Mouse (Mus musculus): ENCODE measurements around the gene Col4a3bp. TPM values are rescaled to one million over a fixed set of nuclear protein-coding genes. Genes with fewer than 3 reads are reported as not detected.
A peak's percentile ranks its signal among the peaks of the same experiment; 100 is the strongest.

Col4a3bp gene
- total RNA-seq, 1 experiment = 23.6 TPM

GRCm38 (mm10) chr13:96670406-96671077 is 128.1 kb downstream of the Col4a3bp start, which contains the start of gene Hmgcr:
Hmgcr (minus strand) TSS chr13:96670936.
- no peak for TF ChIP-seq MAFK (IDR thresholded peaks at IDR 0.05; ENCODE audit: insufficient read depth, low read depth, low read length)
- no peak for TF ChIP-seq ZNF384 (IDR thresholded peaks at IDR 0.05; ENCODE audit: low read depth, low read length)
- TF ChIP-seq CHD2 (IDR thresholded peaks at IDR 0.05; ENCODE audit: low read depth, low read length) = no peak
- no peak for TF ChIP-seq ZC3H11A (IDR thresholded peaks at IDR 0.05; ENCODE audit: borderline replicate concordance, low read depth, low read length)
- no peak for TF ChIP-seq HCFC1 (IDR thresholded peaks at IDR 0.05; ENCODE audit: borderline replicate concordance, insufficient read depth, low read length)
- in situ Hi-C loops (cut with MboI; ENCODE audit: low sequenced_read_pairs in 2 of 2, unreplicated experiment in 2 of 2) = no loop called here
- no peaks in the 10 kb centered on the region for H3K9me3 ChIP-seq (ENCODE audit: control insufficient read depth, insufficient read depth, low read depth, low read length)
- H3K9ac ChIP-seq (ENCODE audit: insufficient read depth, low read depth, low read length, poor library complexity, severe bottlenecking) = peak within 1 kb of the TSS; percentile 87
- H3K27ac ChIP-seq (ENCODE audit: insufficient read depth, low read depth, low read length, poor library complexity, severe bottlenecking) = peak within 1 kb of the TSS; percentile 56
- peaks cover 11% of the 10 kb centered on the region for H3K36me3 ChIP-seq (ENCODE audit: control insufficient read depth, insufficient read depth, low read length, poor library complexity, severe bottlenecking)
- peak within 1 kb of the TSS; percentile 83 to 85 for H3K4me3 ChIP-seq (ENCODE audit: insufficient read depth in 1 of 2, low read depth in 1 of 2, low read length in 2 of 2, poor library complexity in 1 of 2, severe bottlenecking in 1 of 2)
- DNase-seq (ENCODE audit: low read depth, low spot score) = peak; percentile 91
- H3K4me1 ChIP-seq (ENCODE audit: control insufficient read depth in 2 of 2, insufficient read depth in 2 of 2, low read length in 2 of 2, poor library complexity in 1 of 2) = peaks cover 11 to 14% of the 10 kb centered on the region in 2 experiments; a peak in 3 of 4 replicates

GRCm38 (mm10) chr13:96671078-96671905 is 128.9 kb downstream of the Col4a3bp start:
- H3K9me3 ChIP-seq (ENCODE audit: control insufficient read depth, insufficient read depth, low read depth, low read length) = no peaks in the 10 kb centered on the region
- 0 out of 2 replicates have a peak, but pooled peaks have one; percentile 5 for TF ChIP-seq CHD2 (IDR thresholded peaks at IDR 0.05; ENCODE audit: low read depth, low read length)
- TF ChIP-seq ZC3H11A (IDR thresholded peaks at IDR 0.05; ENCODE audit: borderline replicate concordance, low read depth, low read length) = 0 out of 2 replicates have a peak, but pooled peaks have one; percentile 15
- no peak for TF ChIP-seq MAFK (IDR thresholded peaks at IDR 0.05; ENCODE audit: insufficient read depth, low read depth, low read length)
- TF ChIP-seq ZNF384 (IDR thresholded peaks at IDR 0.05; ENCODE audit: low read depth, low read length) = peak; percentile 29; the same call in 1 of the 2 replicates
- TF ChIP-seq HCFC1 (IDR thresholded peaks at IDR 0.05; ENCODE audit: borderline replicate concordance, insufficient read depth, low read length) = no peak
- peaks cover 6% of the 10 kb centered on the region for H3K36me3 ChIP-seq (ENCODE audit: control insufficient read depth, insufficient read depth, low read length, poor library complexity, severe bottlenecking)
- in situ Hi-C loops (cut with MboI; ENCODE audit: low sequenced_read_pairs in 2 of 2, unreplicated experiment in 2 of 2) = no loop called here
- DNase-seq (ENCODE audit: low read depth, low spot score) = no peak
- H3K9ac ChIP-seq (ENCODE audit: insufficient read depth, low read depth, low read length, poor library complexity, severe bottlenecking) = peak overlapping the region; percentile 49; the same call in 1 of the 2 replicates
- H3K4me1 ChIP-seq (ENCODE audit: control insufficient read depth in 2 of 2, insufficient read depth in 2 of 2, low read length in 2 of 2, poor library complexity in 1 of 2) = peaks cover 13 to 20% of the 10 kb centered on the region in 2 experiments
- peak overlapping the region; percentile 47 to 65 for H3K4me3 ChIP-seq (ENCODE audit: insufficient read depth in 1 of 2, low read depth in 1 of 2, low read length in 2 of 2, poor library complexity in 1 of 2, severe bottlenecking in 1 of 2)
- H3K27ac ChIP-seq (ENCODE audit: insufficient read depth, low read depth, low read length, poor library complexity, severe bottlenecking) = no peak overlapping the region; the same call in 1 of the 2 replicates

GRCm38 (mm10) chr13:96671906-96672234 is 129.5 kb downstream of the Col4a3bp start:
- TF ChIP-seq ZC3H11A (IDR thresholded peaks at IDR 0.05; ENCODE audit: borderline replicate concordance, low read depth, low read length) = no peak
- TF ChIP-seq HCFC1 (IDR thresholded peaks at IDR 0.05; ENCODE audit: borderline replicate concordance, insufficient read depth, low read length) = no peak
- TF ChIP-seq ZNF384 (IDR thresholded peaks at IDR 0.05; ENCODE audit: low read depth, low read length) = no peak
- no peak for TF ChIP-seq MAFK (IDR thresholded peaks at IDR 0.05; ENCODE audit: insufficient read depth, low read depth, low read length)
- TF ChIP-seq CHD2 (IDR thresholded peaks at IDR 0.05; ENCODE audit: low read depth, low read length) = no peak
- no peak overlapping the region for H3K9ac ChIP-seq (ENCODE audit: insufficient read depth, low read depth, low read length, poor library complexity, severe bottlenecking)
- H3K4me3 ChIP-seq (ENCODE audit: insufficient read depth in 1 of 2, low read depth in 1 of 2, low read length in 2 of 2, poor library complexity in 1 of 2, severe bottlenecking in 1 of 2) = no peak overlapping the region
- peaks cover 3% of the 10 kb centered on the region; the same call in 1 of the 2 replicates for H3K36me3 ChIP-seq (ENCODE audit: control insufficient read depth, insufficient read depth, low read length, poor library complexity, severe bottlenecking)
- in situ Hi-C loops (cut with MboI; ENCODE audit: low sequenced_read_pairs in 2 of 2, unreplicated experiment in 2 of 2) = no loop called here
- peaks cover 16 to 22% of the 10 kb centered on the region in 2 experiments for H3K4me1 ChIP-seq (ENCODE audit: control insufficient read depth in 2 of 2, insufficient read depth in 2 of 2, low read length in 2 of 2, poor library complexity in 1 of 2)
- H3K9me3 ChIP-seq (ENCODE audit: control insufficient read depth, insufficient read depth, low read depth, low read length) = no peaks in the 10 kb centered on the region
- no peak for DNase-seq (ENCODE audit: low read depth, low spot score)
- no peak overlapping the region for H3K27ac ChIP-seq (ENCODE audit: insufficient read depth, low read depth, low read length, poor library complexity, severe bottlenecking)

- no peak for DNase-seq (ENCODE audit: low read depth, low spot score)
- in situ Hi-C loops (cut with MboI; ENCODE audit: low sequenced_read_pairs in 2 of 2, unreplicated experiment in 2 of 2) = no loop called here
- TF ChIP-seq CHD2 (IDR thresholded peaks at IDR 0.05; ENCODE audit: low read depth, low read length) = no peak
- TF ChIP-seq ZNF384 (IDR thresholded peaks at IDR 0.05; ENCODE audit: low read depth, low read length) = no peak
These were observed 129.9 kb downstream of the Col4a3bp start for GRCm38 (mm10) chr13:96672276-96672675.

More at GRCm38 (mm10) chr13:96672276-96672675, 129.9 kb downstream of the Col4a3bp start:
- Histone ChIP-seq H3K4me1 (ENCODE audit: control insufficient read depth in 2 of 2, insufficient read depth in 2 of 2, low read length in 2 of 2, poor library complexity in 1 of 2) (peaks cover 16 to 22% of the 10 kb centered on the region in 2 experiments), H3K9me3 (ENCODE audit: control insufficient read depth, insufficient read depth, low read depth, low read length) (no peaks in the 10 kb centered on the region), H3K4me3 (ENCODE audit: insufficient read depth in 1 of 2, low read depth in 1 of 2, low read length in 2 of 2, poor library complexity in 1 of 2, severe bottlenecking in 1 of 2) (no peak overlapping the region), H3K27ac (ENCODE audit: insufficient read depth, low read depth, low read length, poor library complexity, severe bottlenecking) (no peak overlapping the region), H3K9ac (ENCODE audit: insufficient read depth, low read depth, low read length, poor library complexity, severe bottlenecking) (no peak overlapping the region), H3K36me3 (ENCODE audit: control insufficient read depth, insufficient read depth, low read length, poor library complexity, severe bottlenecking) (peaks cover 3% of the 10 kb centered on the region; the same call in 1 of the 2 replicates)
